Mouse (Mus musculus) gastrocnemius, adult 2 months (tissue): ENCODE measurements at regions not wholly inside any gene's neighbourhood (a gene's known extent, or its start where the extent isn't known, plus 50 kb on each side); places are given as distances from the start of the nearest gene placed in this dataset.

Source experiments
- DNase-seq: peaks from one replicate; pipeline ENCODE4 v3.0.0; 2022
- H3K27ac ChIP-seq: fragments of 200-600 bp; 2 replicates; pipeline ENCODE4 v1.8.1; 2022; ENCODE audit warnings: mild to moderate bottlenecking
- H3K4me3 ChIP-seq: fragments of 200-600 bp; 2 replicates; pipeline ENCODE4 v1.8.1; 2022; ENCODE audit warnings: mild to moderate bottlenecking, moderate library complexity
- CTCF ChIP-seq: fragments of 200-600 bp; IDR thresholded peaks from 2 replicates; pipeline ENCODE4 v1.8.1; 2022; ENCODE audit warnings: antibody characterized with exemption, mild to moderate bottlenecking, moderate library complexity
- intact Hi-C: fragments of 180-260 bp; cut with DNase I; formaldehyde crosslinking; loops from one replicate; pipeline ENCODE4 v1.15.1; 2025

- no peak overlapping the region for H3K27ac ChIP-seq
- no peak for DNase-seq
- H3K4me3 ChIP-seq, result no peak overlapping the region
- intact Hi-C loops, result no loop called here
- no peak for TF ChIP-seq CTCF
Measured at GRCm38 (mm10) chr5:91729415-91729814, 212.0 kb downstream of the Parm1 start.

DNA sequence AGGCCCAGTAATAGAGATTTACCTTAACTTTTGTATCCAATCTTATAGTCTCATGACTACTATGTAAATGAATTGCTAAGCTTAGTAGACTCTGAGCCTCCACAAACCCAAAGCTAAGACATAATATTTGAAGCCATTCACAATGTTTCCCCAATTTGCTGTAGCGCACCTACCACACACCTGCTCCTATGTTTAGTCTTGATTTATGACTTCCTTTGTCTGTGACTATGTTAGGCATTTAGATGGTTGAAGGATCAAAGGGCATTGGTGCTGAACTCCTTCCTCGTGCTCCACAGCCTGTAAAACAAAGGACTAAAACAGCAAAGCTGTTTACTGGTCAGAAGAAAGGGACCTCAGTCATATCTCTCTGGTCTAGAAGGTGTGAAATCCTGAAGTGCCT, 210.0 kb downstream of the Parm1 start:
- no peak for TF ChIP-seq CTCF
- Histone ChIP-seq H3K4me3 (no peak overlapping the region), H3K27ac (no peak overlapping the region)
- no peak for DNase-seq
- intact Hi-C loops, result no loop called here

GRCm38 (mm10) chr5:91726118-91726500, 208.7 kb downstream of the Parm1 start:
- intact Hi-C loops, result no loop called here
- H3K27ac ChIP-seq, result no peak overlapping the region
- no peak for TF ChIP-seq CTCF
- H3K4me3 ChIP-seq, result no peak overlapping the region
- no peak for DNase-seq

- TF ChIP-seq CTCF, result no peak
- intact Hi-C loops, result no loop called here
Measured at GRCm38 (mm10) chr5:91725380-91726117, 208.1 kb downstream of the Parm1 start.

DNA sequence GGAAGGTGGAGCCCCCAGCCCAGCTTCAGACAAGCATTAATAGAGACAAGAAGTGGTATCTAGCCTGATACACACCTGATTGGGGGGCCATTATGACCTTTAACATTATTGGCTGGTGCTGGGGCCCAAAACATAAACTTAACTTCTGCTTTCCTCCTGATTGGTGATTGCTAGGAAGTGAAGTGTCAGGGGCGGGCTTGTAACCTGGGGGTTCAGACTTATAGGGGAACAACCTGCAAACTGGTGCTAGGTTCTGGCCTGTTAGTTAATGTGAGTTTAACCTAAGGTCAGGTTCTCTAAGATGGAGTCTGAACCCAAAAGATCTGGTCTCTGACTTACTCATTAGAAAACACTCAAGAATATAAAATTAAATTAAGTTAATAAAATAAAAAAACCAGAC, 207.5 kb downstream of the Parm1 start:
- Histone ChIP-seq H3K27ac (no peak overlapping the region), H3K4me3 (no peak overlapping the region)
- intact Hi-C loops, result no loop called here
- no peak for TF ChIP-seq CTCF
- no peak for DNase-seq

More at GRCm38 (mm10) chr5:91725380-91726117, 208.1 kb downstream of the Parm1 start:
- no peak for DNase-seq
- Histone ChIP-seq H3K27ac (no peak overlapping the region), H3K4me3 (no peak overlapping the region)

DNA sequence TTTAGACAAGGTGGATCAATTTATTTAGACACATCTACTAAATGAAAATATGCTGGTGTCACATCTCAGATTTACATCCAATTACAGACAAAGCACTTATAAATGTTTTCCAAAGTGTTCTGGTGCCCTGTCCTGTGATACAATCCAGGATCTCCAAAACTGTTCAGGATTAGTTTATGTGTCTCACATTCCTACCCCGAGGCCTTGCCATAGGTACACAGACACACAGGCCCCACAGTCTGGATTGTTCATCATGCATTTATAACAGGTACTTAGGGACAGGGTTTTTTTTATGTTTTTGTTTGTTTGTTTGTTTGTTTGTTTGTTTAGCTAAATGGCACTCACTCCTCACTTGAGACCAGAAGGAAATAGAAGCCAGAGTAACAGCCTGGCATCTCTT, 206.0 kb downstream of the Parm1 start:
- no peak for DNase-seq
- no peak overlapping the region for H3K27ac ChIP-seq
- TF ChIP-seq CTCF, result no peak
- intact Hi-C loops, result no loop called here
- no peak overlapping the region for H3K4me3 ChIP-seq

GRCm38 (mm10) chr5:91722982-91723381, 205.6 kb downstream of the Parm1 start:
- no peak for TF ChIP-seq CTCF
- Histone ChIP-seq H3K27ac (no peak overlapping the region), H3K4me3 (no peak overlapping the region)
- no peak for DNase-seq
- intact Hi-C loops, result no loop called here

GRCm38 (mm10) chr5:91722403-91722802, 205.0 kb downstream of the Parm1 start:
- TF ChIP-seq CTCF, result no peak
- Histone ChIP-seq H3K4me3 (no peak overlapping the region), H3K27ac (no peak overlapping the region)
- DNase-seq, result no peak
- intact Hi-C loops, result no loop called here

GRCm38 (mm10) chr5:91721231-91722096, 204.0 kb downstream of the Parm1 start:
- TF ChIP-seq CTCF, result no peak
- intact Hi-C loops, result no loop called here
- DNase-seq, result no peak

GRCm38 (mm10) chr5:91713020-91713419, 195.6 kb downstream of the Parm1 start:
- Histone ChIP-seq H3K27ac (no peak overlapping the region), H3K4me3 (no peak overlapping the region)
- intact Hi-C loops, result no loop called here
- TF ChIP-seq CTCF, result no peak
- no peak for DNase-seq

More at GRCm38 (mm10) chr5:91721231-91722096, 204.0 kb downstream of the Parm1 start:
- Histone ChIP-seq H3K27ac (no peak overlapping the region), H3K4me3 (no peak overlapping the region)

GRCm38 (mm10) chr5:91709494-91710286, 192.3 kb downstream of the Parm1 start:
- TF ChIP-seq CTCF, result no peak
- intact Hi-C loops, result no loop called here
- H3K27ac ChIP-seq, result no peak overlapping the region
- H3K4me3 ChIP-seq, result no peak overlapping the region
- no peak for DNase-seq

DNA sequence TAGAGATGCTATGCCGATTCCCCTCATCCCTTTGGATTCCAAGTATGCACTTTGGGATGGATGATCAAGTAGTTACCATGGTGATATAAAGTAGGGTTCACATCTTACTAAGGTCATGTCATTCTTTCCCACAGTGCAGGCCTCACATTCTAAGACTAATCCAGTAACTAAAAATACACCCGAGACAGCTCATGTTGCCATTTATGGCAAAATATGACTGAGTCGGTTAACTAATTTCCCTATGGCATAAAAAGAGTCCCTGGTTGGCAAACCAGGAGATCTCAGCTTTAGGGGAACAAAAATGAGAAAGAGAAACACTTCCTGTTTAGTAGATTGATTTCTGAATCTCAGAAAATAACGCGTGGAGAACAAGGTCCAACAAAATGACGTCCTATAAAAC, 190.7 kb downstream of the Parm1 start:
- no peak overlapping the region for H3K4me3 ChIP-seq
- intact Hi-C loops, result no loop called here
- H3K27ac ChIP-seq, result no peak overlapping the region
- no peak for TF ChIP-seq CTCF
- no peak for DNase-seq

DNA sequence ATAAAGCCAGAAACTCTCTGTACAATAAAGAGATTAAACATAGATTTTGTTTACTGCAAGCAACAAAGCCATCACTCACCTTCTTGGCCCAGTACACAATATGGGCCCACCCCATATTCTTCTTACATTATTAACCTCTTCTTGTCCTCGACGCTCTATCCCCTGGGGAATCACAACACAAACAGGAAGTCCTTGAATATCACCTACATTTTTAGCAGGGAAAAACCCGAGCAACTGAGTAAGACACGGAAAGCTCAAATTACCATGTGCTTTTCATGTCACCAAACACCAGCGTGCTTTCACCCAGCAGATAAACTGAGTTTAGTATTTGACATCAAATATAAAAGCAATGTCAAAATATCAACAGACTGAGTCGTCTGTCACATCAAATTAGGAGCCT, 179.7 kb downstream of the Parm1 start:
- no peak for TF ChIP-seq CTCF
- DNase-seq, result no peak
- Histone ChIP-seq H3K27ac (no peak overlapping the region), H3K4me3 (no peak overlapping the region)
- intact Hi-C loops, result no loop called here
